Mouse (Mus musculus) liver, postnatal 0 days (tissue): ENCODE data around the gene Glt28d2.

Source experiments
- CTCF ChIP-seq: sonication (generic); IDR thresholded peaks from 2 replicates; pipeline ENCODE4 v1.5.1; 2016; ENCODE audit warnings: antibody characterized with exemption, low read depth
- EP300 ChIP-seq: IDR thresholded peaks from 2 replicates; pipeline ENCODE4 v1.6.1; 2016; ENCODE audit warnings: antibody characterized with exemption, low read depth, mild to moderate bottlenecking

GRCm38 (mm10) chr3:85820839-85821548, 66.3 kb downstream of the Glt28d2 start:
- no peak for TF ChIP-seq CTCF
- no peak for TF ChIP-seq EP300
